Mouse (Mus musculus) gastrocnemius, postnatal 25 days (tissue): ENCODE results near the gene Thbs4. TPM values are rescaled to one million over a fixed set of nuclear protein-coding genes. Genes with fewer than 3 reads are reported as not detected.

ENCODE experiments used
- DNase-seq: peaks from one replicate; pipeline ENCODE4 v3.0.0; 2022
- total RNA-seq, 2 experiments: library from RNA; stranded (reverse); gene quantifications; 1 replicate in 1 of 2; 2 replicates in 1 of 2; pipeline ENCODE4 v1.2.3; 2021

Gene Thbs4
- total RNA-seq, 2 experiments from 2014 or later, result 64.9 to 112 TPM

- no peak for DNase-seq
Measured at GRCm38 (mm10) chr13:92717851-92718665, 76.6 kb downstream of the Thbs4 start.

GRCm38 (mm10) chr13:92712619-92713018 lies 82.0 kb downstream of the Thbs4 start:
- no peak for DNase-seq

DNA sequence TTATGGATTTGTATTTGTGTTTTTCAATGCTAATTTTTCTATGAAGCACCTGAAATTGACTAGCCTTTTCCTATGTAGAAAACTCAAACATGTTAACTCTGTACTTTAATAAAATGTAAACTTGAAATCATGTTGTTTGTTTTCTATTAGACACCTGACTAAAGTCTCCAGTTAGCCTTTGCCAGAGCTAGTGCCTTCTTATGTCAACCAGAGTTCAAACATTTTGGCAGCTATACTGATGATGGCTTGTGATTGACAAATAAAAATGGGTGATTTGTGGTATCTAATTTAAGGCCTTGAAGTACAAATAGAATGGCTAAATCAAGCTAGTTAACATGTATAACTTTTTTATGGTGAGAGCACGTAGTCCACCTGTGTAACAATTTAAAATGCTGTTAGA lies 82.8 kb downstream of the Thbs4 start:
- DNase-seq, result no peak

DNA sequence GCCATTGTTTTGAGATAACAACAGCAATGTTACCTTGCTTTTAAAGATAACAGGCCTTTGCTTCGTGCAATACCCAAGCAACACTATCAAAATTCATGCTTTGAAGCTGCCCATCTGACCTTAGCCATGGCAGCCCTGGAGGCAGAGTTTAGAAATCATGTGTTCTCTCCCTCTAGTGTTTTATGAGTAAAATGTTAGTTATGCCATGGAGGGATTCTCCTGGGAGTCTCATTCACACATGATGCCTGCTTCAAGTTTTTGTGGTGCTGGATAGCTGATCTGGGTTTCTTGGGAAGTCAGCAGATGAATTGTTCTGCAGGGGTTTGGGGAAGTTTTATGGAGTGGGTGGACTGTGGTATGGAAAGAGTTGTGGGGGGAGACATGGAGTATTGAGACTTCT lies 84.3 kb downstream of the Thbs4 start:
- DNase-seq, result no peak

DNA sequence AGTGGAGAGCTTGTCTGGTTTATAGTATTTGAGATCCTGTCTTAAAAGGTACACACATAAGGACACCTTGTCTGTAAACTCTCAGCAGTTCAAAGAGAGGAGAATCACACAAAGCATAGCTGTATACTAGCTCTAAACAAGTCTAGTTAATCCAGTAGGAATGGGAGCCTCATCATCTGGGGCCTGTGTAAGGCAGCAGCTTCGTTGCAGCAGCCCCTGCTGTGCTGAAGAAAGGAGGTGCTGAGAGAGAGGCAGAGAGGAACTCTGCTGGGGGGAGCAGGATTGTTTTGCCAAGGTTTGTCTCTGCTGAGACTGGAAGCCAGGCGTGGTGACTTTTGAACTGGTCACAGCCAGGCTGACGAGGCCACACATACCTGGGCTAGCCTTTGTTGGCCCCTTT lies 85.1 kb downstream of the Thbs4 start:
- DNase-seq, result no peak

- no peak for DNase-seq
Measured at GRCm38 (mm10) chr13:92708466-92708865, 86.2 kb downstream of the Thbs4 start.

GRCm38 (mm10) chr13:92707941-92708340 lies 86.7 kb downstream of the Thbs4 start:
- DNase-seq, result no peak

DNA sequence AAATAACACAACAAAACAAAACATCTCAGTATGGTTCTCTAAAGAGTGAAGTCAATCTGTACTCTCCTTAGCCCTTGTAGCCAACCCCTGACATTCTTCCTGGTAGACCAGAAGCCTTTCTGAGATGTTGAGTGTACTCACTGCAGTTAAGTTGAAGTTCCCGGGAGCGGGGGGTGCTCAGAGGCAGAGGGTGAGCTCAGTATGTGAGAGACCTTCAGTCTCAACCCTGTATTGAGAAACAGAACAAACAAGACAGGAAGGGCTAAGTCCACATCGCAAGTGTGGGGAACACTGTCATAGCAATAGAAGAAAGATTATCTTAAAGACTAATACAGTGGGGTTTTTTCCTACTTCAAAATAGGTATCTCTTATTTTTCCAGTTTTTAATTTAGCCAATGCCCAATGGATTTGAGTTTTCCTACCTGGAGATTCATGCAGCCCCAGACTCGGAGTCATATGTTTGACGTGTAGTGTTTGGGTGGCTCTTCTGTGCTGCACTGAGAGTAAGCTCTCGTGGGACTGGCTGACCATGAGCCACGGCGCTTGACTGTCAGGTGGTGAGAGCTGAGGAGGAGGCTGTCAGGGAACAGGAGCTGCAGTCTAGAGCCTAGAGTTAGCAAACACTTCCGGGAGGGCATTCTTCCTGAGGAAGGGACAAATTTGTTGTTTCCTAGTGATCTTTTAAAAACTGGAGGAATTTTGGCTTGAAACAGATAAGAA lies 88.1 kb downstream of the Thbs4 start:
- DNase-seq, result no peak

DNA sequence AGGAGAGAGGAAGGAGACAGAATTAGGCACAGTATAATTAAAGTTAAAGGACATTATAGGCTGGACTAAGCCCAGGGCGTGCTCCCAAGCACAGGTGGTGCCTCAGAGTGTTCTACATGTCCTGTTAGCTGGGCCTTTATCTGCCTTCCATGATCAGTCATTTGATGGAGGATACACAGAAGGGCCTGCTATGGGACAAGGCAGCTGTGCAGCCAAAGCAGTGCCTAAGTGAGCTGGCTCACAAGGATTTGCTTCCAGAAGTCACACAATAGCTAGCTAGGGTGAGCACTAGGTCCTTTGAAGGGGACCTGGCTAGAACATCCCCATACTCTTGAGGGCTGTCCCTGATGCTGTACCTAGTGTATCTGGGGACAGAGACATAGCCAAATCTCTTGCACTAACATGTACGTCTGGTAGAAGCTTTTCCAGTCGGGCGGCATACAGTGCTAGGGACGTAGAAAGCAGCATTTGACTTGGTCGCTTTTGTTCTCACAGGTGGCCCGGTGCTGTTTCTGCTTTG lies 89.5 kb downstream of the Thbs4 start:
- no peak for DNase-seq

DNA sequence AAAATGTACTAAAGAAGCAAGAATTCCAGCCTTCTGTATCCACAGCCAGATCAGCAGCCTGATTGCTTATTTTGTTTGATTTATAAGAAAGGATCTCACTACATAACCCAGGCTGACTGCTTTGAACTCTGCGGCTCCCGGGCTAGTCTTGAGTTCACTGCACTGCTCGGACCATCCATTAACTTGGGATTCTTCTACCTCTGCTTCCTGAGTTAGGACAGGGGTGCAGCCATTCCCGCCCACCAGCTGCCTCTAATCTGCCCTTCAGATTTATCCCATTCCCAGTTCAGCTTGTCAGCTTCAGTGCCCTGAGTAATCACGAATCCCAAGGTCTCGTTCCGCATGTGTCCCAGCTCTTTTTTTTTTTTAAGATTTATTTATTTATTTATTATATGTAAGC lies 90.4 kb downstream of the Thbs4 start:
- no peak for DNase-seq

DNA sequence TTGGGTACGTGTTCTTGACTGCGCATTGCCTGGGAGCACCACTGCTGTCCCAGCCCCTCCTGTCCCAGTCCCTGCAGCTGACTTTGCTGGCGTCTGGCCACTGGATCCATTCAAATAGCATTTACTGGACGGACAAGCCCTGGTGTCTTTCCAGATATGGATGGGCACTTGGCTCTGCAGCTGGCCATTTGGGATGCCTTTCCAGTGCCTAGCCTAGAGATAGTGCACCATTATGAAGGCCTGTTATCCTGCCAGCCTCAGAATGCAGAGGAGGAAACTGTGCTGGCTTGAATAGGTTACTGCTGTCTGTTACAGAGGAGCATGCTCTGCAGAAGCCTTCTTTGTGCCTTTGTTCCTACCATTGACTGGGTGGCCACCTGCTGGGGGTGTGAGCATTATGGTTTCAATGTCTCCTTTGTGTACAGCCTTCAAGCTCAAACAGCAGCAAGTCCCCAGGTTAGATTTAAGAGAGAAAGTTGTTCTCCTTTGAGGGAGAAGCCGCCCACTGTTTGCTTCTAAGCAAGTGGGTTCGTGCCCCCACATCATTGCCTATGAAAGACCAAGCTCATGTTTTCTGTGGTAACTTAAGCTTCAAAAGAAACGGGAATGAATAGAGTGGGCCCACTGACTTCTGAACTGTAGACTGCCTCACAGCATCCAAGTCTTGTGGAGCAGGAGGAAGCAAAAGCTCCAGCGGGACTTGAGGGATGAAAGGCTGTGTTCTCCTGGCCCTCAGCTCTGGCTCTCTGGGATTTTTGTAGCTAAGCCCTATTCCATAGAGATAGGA lies 91.2 kb downstream of the Thbs4 start:
- DNase-seq, result peak; percentile 43

- DNase-seq, result no peak
Measured at GRCm38 (mm10) chr13:92702035-92702434, 92.6 kb downstream of the Thbs4 start.

Other genes starting within 250 kb of the Thbs4 start
- not detected for gene Spz1, start 218.6 kb downstream of the Thbs4 start, total RNA-seq
- gene Serinc5, start 183.7 kb downstream of the Thbs4 start, total RNA-seq, result 1 to 10 TPM; 5.5 to 6.5 TPM
- gene Mtx3, start 49.9 kb upstream of the Thbs4 start, total RNA-seq, result 1 to 10 TPM; 3.2 to 4.4 TPM